In genomic region chr2:77816413-77817314, GRCm38 (mm10) we compare ENCODE assay signal across 8 mouse cellular contexts. TPM values are rescaled to one million over a fixed set of nuclear protein-coding genes. Genes with fewer than 3 reads are reported as not detected.
A peak's percentile ranks its signal among the peaks of the same experiment; 100 is the strongest.
DNase-seq lines count a peak whose midpoint lies in the region; ATAC-seq and TF ChIP-seq lines count a peak whose summit lies in the region.

No protein-coding gene starts in this region.

- no peaks in the 10 kb centered on the region for H3K4me1 ChIP-seq in lung, embryonic 14.5 days (ENCODE audit: insufficient read depth)
- no peaks in the 10 kb centered on the region for H3K4me1 ChIP-seq in intestine, postnatal 0 days (replicated peaks; ENCODE audit: control insufficient read depth, insufficient read depth, low read length)
- H3K4me1 ChIP-seq in liver, postnatal 0 days (ENCODE audit: insufficient read depth): no peaks in the 10 kb centered on the region

- H3K27ac ChIP-seq in lung, embryonic 14.5 days (ENCODE audit: low read depth): no peak overlapping the region
- H3K27ac ChIP-seq in intestine, postnatal 0 days (ENCODE audit: low read depth, low read length): no peak overlapping the region
- no peak overlapping the region for H3K27ac ChIP-seq in liver, postnatal 0 days (ENCODE audit: low read depth)

- TF ChIP-seq EP300 in liver, postnatal 0 days (IDR thresholded peaks at IDR 0.05; ENCODE audit: low read depth): no peak

- under 1% methylated on average over 112 of the region's 116 CpGs for WGBS in lung, embryonic 14.5 days
- WGBS in intestine, postnatal 0 days: under 1% methylated on average over 83 of the region's 116 CpGs
- 2% methylated on average over 79 of the region's 116 CpGs for WGBS in liver, postnatal 0 days (ENCODE audit: insufficient replicate concordance)

- no peaks in the 10 kb centered on the region for H3K9me3 ChIP-seq in lung, embryonic 14.5 days (ENCODE audit: low read depth, low read length)
- no peaks in the 10 kb centered on the region for H3K9me3 ChIP-seq in intestine, postnatal 0 days (ENCODE audit: control insufficient read depth)
- no peaks in the 10 kb centered on the region for H3K9me3 ChIP-seq in liver, postnatal 0 days (ENCODE audit: low read length)

- peak; percentile 92 for ATAC-seq in lung, embryonic 14.5 days (ENCODE audit: insufficient read depth)
- peak; percentile 25; the same call in 1 of the 2 replicates for ATAC-seq in intestine, postnatal 0 days
- ATAC-seq in liver, postnatal 0 days: no peak

- peak overlapping the region; percentile 54 for H3K9ac ChIP-seq in lung, embryonic 14.5 days
- H3K9ac ChIP-seq in intestine, postnatal 0 days (ENCODE audit: low read depth, low read length): 0 out of 2 replicates have a peak overlapping the region, but pooled peaks have one; percentile 17
- H3K9ac ChIP-seq in liver, postnatal 0 days (replicated peaks): no peak overlapping the region

- DNase-seq in lung, embryonic 14.5 days: peak; percentile 59
- no peak for DNase-seq in lung, adult 18-20 months
- peak; percentile 61 for DNase-seq in embryo, embryonic 10 days (ENCODE audit: low spot score)
- peak; percentile 37 to 48 for DNase-seq in gastrocnemius, postnatal 4 days (ENCODE audit: low spot score in 2 of 2)
- no peak for DNase-seq in liver, postnatal 0 days
- peak; percentile 63 for DNase-seq in right cerebral cortex, adult 18-20 months
- DNase-seq in spleen, postnatal 10 days (ENCODE audit: low spot score in 2 of 2): no peak

- peaks cover 29% of the 10 kb centered on the region for H3K27me3 ChIP-seq in lung, embryonic 14.5 days (ENCODE audit: insufficient read depth, low read length)
- H3K27me3 ChIP-seq in intestine, postnatal 0 days (replicated peaks; ENCODE audit: control insufficient read depth, insufficient read depth, low read length): peaks cover 23% of the 10 kb centered on the region
- peaks cover 44% of the 10 kb centered on the region for H3K27me3 ChIP-seq in liver, postnatal 0 days (ENCODE audit: insufficient read depth, low read length)

- peak overlapping the region; percentile 100 for H3K4me2 ChIP-seq in lung, embryonic 14.5 days
- H3K4me2 ChIP-seq in intestine, postnatal 0 days (replicated peaks; ENCODE audit: low read depth): peak overlapping the region; percentile 84
- peak overlapping the region; percentile 70 for H3K4me2 ChIP-seq in liver, postnatal 0 days (ENCODE audit: low read depth, low read length)

- TF ChIP-seq CTCF in lung, embryonic 14.5 days (IDR thresholded peaks at IDR 0.05; ENCODE audit: low read depth): no peak
- TF ChIP-seq CTCF in intestine, postnatal 0 days (IDR thresholded peaks at IDR 0.05; ENCODE audit: low read depth): no peak
- TF ChIP-seq CTCF in liver, postnatal 0 days (IDR thresholded peaks at IDR 0.05; ENCODE audit: low read depth): no peak

- H3K4me3 ChIP-seq in lung, embryonic 14.5 days (ENCODE audit: low read depth, low read length): peak overlapping the region; percentile 57
- peak overlapping the region; percentile 54 for H3K4me3 ChIP-seq in intestine, postnatal 0 days (ENCODE audit: low read depth, low read length)
- peak overlapping the region; percentile 35 for H3K4me3 ChIP-seq in liver, postnatal 0 days (ENCODE audit: low read depth, low read length)

- H3K36me3 ChIP-seq in lung, embryonic 14.5 days (ENCODE audit: insufficient read depth): no peaks in the 10 kb centered on the region
- H3K36me3 ChIP-seq in intestine, postnatal 0 days (ENCODE audit: control insufficient read depth, insufficient read depth): no peaks in the 10 kb centered on the region
- no peaks in the 10 kb centered on the region for H3K36me3 ChIP-seq in liver, postnatal 0 days (replicated peaks; ENCODE audit: insufficient read depth, low read length)

RNA-seq across cellular contexts. Expression of gene Zfp385b, which starts 2.8 kb away (rescaled TPM):
- 4.4 and 5.6 TPM in 2 replicates for polyA plus RNA-seq in lung, embryonic 14.5 days (2014; fragmentation: Nextera tagmentation; extraction: Ambion mirVana)
- 10 to 100 TPM; 11.5 to 13.1 TPM for total RNA-seq in gastrocnemius, postnatal 4 days (2021)
- 14.3 and 15.5 TPM in 2 replicates for polyA plus RNA-seq in intestine, postnatal 0 days (2015; fragmentation: Nextera tagmentation; extraction: Ambion mirVana)
- 4.8 and 6.8 TPM in 2 replicates for polyA plus RNA-seq in liver, postnatal 0 days (2015; fragmentation: Nextera tagmentation; extraction: Ambion mirVana)

Comparison
In these comparisons a context has a peak if more than half of its experiments do, and no peak if none do; other contexts are left out.
1. DNase-seq: peak in lung, embryonic 14.5 days (single experiment), embryo, embryonic 10 days (single experiment), gastrocnemius, postnatal 4 days (2 of 2) and right cerebral cortex, adult 18-20 months (single experiment); none in lung, adult 18-20 months (0 of 2), liver, postnatal 0 days (single experiment) and spleen, postnatal 10 days (0 of 2).
2. Peak in every context shown above with its lines, with median percentiles within 50 percentile points of each other: H3K4me2 ChIP-seq and H3K4me3 ChIP-seq.